In the genomic region with DNA sequence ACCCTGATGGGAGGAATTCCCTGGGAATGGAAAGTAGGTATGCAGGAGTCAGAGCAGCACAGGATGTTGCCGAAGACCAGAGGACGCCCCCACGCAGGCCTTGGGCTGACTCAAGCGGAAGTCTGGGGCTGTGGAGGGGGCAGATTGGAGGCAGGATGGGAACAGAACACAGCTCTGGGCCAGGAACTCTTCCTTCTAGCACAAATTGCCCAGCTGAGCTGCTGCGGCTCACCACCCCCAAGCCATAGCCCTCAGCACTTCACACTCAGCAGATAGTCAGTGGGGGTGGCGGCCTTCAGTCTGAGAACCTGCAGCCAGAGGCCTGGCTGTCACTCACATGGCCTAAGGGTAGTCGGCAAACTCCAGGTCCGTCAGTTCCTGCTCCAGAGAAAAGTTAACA, we compare ENCODE assay signal across 9 mouse cellular contexts. TPM values are rescaled to one million over a fixed set of nuclear protein-coding genes. Genes with fewer than 3 reads are reported as not detected.
A peak's percentile ranks its signal among the peaks of the same experiment; 100 is the strongest.
DNase-seq lines count a peak whose midpoint lies in the region; ATAC-seq lines count a peak whose summit lies in the region.
"Had no signal": no experiment of that assay in that cellular context is flagged by ENCODE, and none has a peak within 500 bp of the region (broad histone marks: within the 10 kb centered on the region; RNA-seq: fewer than 3 reads in every experiment).

No protein-coding gene starts in this region.

- no peaks in the 10 kb centered on the region for H3K27me3 ChIP-seq in liver, embryonic 13.5 days

- H3K36me3 ChIP-seq in liver, embryonic 13.5 days = no peaks in the 10 kb centered on the region

- no peaks in the 10 kb centered on the region for H3K9me3 ChIP-seq in liver, embryonic 13.5 days (replicated peaks)

- H3K4me1 ChIP-seq in liver, embryonic 13.5 days (replicated peaks) = peaks cover 15% of the 10 kb centered on the region

- no peak overlapping the region for H3K4me3 ChIP-seq in liver, embryonic 13.5 days (replicated peaks)
- H3K4me3 ChIP-seq: gastrocnemius, adult 2 months had no signal

- peak; percentile 58 for DNase-seq in layer of hippocampus, adult 9-11 months
- no peak for DNase-seq in layer of hippocampus, adult 9-10 months (ENCODE audit: low spot score)
- DNase-seq in brain, adult 2 months (ENCODE audit: low read depth, low spot score) = peak; percentile 76
- no peak for DNase-seq in liver, embryonic 13.5 days
- no peak for DNase-seq in gastrocnemius, adult 8-10 months (ENCODE audit: low spot score in 2 of 2)
- no peak for DNase-seq in MN1 (ENCODE audit: low spot score)
- no peak for DNase-seq in spleen, adult 12 weeks (ENCODE audit: low spot score)
- DNase-seq: gastrocnemius, adult 2 months had no signal

- H3K27ac ChIP-seq in liver, embryonic 13.5 days = no peak overlapping the region
- H3K27ac ChIP-seq: gastrocnemius, adult 2 months had no signal

- WGBS in liver, embryonic 13.5 days (ENCODE audit: insufficient replicate concordance) = 30% methylated on average over 8 of the region's 8 CpGs

- H3K4me2 ChIP-seq in liver, embryonic 13.5 days = no peak overlapping the region

- ATAC-seq in CD4-positive, CD25-positive, alpha-beta regulatory T cell, adult 4 months = peak; percentile 84
- ATAC-seq in liver, embryonic 13.5 days (ENCODE audit: low read depth) = peak; percentile 50

- H3K9ac ChIP-seq in liver, embryonic 13.5 days = no peak overlapping the region

RNA-seq across cellular contexts. Expression of a gene that starts 21.4 kb away (rescaled TPM):
- polyA plus RNA-seq in CD4-positive, CD25-positive, alpha-beta regulatory T cell, adult 4 months (2017; shearing (Covaris generic)) = 10 to 100 TPM in 1 of 2 experiments, 1 to 10 TPM in 1; 6.7 to 11.1 TPM
- polyA plus RNA-seq in liver, embryonic 13.5 days (2015; fragmentation: Nextera tagmentation; extraction: Ambion mirVana) = 2.6 and 2.8 TPM in 2 replicates
- under 1 TPM; 0.19 to 0.74 (median 0.41) TPM for total RNA-seq in gastrocnemius, adult 8-10 months (2022)

Comparison
In these comparisons a context has a peak if more than half of its experiments do, and no peak if none do; other contexts are left out.
1. DNase-seq: peak in layer of hippocampus, adult 9-11 months (single experiment) and brain, adult 2 months (single experiment); none in layer of hippocampus, adult 9-10 months (single experiment), liver, embryonic 13.5 days (single experiment), gastrocnemius, adult 8-10 months (0 of 2), MN1 (single experiment) and spleen, adult 12 weeks (single experiment).